Mouse (Mus musculus) hindbrain, embryonic 15.5 days (tissue): ENCODE results near the gene Nubp2. TPM values are rescaled to one million over a fixed set of nuclear protein-coding genes. Genes with fewer than 3 reads are reported as not detected.
A peak's percentile ranks its signal among the peaks of the same experiment; 100 is the strongest.

ENCODE experiments used
- ATAC-seq: fragments of 200-750 bp; cut with Nextera tagmentation; 2 replicates; pipeline ENCODE4 v1.8.0; 2017; ENCODE audit warnings: low read depth, moderate number of reproducible peaks, moderate TSS enrichment; ENCODE audit not compliant: low FRiP score
- H3K27ac ChIP-seq: fragments of 300-500 bp; sonication (generic); replicated peaks from 2 replicates; pipeline ENCODE4 v1.5.1; 2015; ENCODE audit warnings: mild to moderate bottlenecking, inconsistent platforms
- H3K27me3 ChIP-seq: fragments of 300-500 bp; sonication (generic); 2 replicates; pipeline ENCODE4 v1.6.1; 2015; ENCODE audit warnings: control low read depth, inconsistent platforms
- H3K36me3 ChIP-seq: fragments of 300-500 bp; sonication (generic); 2 replicates; pipeline ENCODE4 v1.6.1; 2015; ENCODE audit warnings: control low read depth, inconsistent platforms
- H3K4me1 ChIP-seq: fragments of 300-500 bp; sonication (generic); replicated peaks from 2 replicates; pipeline ENCODE4 v1.6.1; 2015; ENCODE audit warnings: control low read depth, inconsistent platforms
- H3K4me2 ChIP-seq: fragments of 300-500 bp; sonication (generic); 2 replicates; pipeline ENCODE4 v1.6.1; 2015; ENCODE audit warnings: moderate library complexity, mild to moderate bottlenecking, inconsistent platforms
- H3K4me3 ChIP-seq: fragments of 300-500 bp; sonication (generic); 2 replicates; pipeline ENCODE4 v1.5.1; 2015; ENCODE audit warnings: mild to moderate bottlenecking, inconsistent platforms
- H3K9ac ChIP-seq: fragments of 300-500 bp; sonication (generic); 2 replicates; pipeline ENCODE4 v1.6.1; 2015; ENCODE audit warnings: inconsistent platforms
- H3K9me3 ChIP-seq: fragments of 300-500 bp; sonication (generic); 2 replicates; pipeline ENCODE4 v1.6.1; 2016; ENCODE audit warnings: control low read depth, inconsistent platforms
- WGBS: fragments of 180-500 bp; shearing (Covaris S2); methylation state at CpG from one replicate; pipeline ENCODE4 v1.1.7; 2015; 5-methylcytosine and 5-hydroxymethylcytosine counted together
- polyA plus RNA-seq: library from polyadenylated mRNA; unstranded; fragments of >200 nt; fragmentation: Nextera tagmentation; extraction: Ambion mirVana; gene quantifications from 2 replicates; pipeline ENCODE4 v1.2.1, GENCODE M21; 2015

The Nubp2 gene
- polyA plus RNA-seq, 1 experiment from 2014 or later = 65.2 TPM

DNA sequence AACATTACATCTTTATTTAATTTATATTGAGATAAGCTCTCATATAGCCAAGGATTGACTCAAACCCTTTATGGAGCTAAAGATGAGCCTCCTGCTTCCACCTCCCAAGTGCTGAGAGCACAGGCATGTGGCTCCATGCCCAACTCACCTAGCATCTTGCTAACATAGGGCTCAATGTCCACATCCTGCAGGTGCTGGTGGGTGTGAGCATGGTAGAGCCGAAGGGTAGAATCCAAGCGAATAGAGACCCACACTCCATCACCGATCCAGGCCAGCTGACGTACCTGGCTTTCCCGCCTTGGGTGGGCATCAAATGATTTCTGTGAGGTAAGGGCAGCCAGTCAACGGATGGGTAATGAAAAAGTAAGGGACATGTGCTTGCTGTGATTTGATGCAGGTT, 13.9 kb upstream of the Nubp2 start:
- peaks cover 73% of the 10 kb centered on the region for H3K36me3 ChIP-seq
- H3K4me1 ChIP-seq = peaks cover 29% of the 10 kb centered on the region
- H3K4me3 ChIP-seq = no peak overlapping the region
- no peak overlapping the region for H3K9ac ChIP-seq
- no peaks in the 10 kb centered on the region for H3K27me3 ChIP-seq
- no peak overlapping the region for H3K4me2 ChIP-seq
- no peak for ATAC-seq
- no peak overlapping the region for H3K27ac ChIP-seq
- 94% methylated on average over 6 of the region's 6 CpGs for WGBS
- no peaks in the 10 kb centered on the region for H3K9me3 ChIP-seq

DNA sequence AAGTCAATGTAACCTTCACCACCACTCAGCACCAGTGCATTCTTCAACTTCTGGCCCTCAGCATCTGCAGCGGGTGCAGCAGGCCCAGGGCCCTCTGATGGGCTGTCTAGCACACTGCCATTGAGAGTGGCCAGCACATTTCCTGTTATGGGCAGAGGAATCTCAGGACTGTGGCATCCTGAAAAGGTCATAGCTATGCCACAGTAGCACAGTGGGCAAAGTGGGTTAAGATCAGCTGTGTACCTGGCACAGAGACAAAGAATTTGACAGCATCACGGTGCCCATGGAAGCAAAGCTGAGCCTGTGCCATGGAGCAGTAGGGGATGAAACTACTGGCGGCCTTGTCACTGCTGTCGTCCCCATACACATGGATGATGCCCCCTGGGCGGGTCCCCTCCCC, 13.0 kb upstream of the Nubp2 start:
- Histone ChIP-seq H3K9ac (no peak overlapping the region), H3K4me3 (no peak overlapping the region), H3K4me1 (peaks cover 32% of the 10 kb centered on the region), H3K27ac (no peak overlapping the region), H3K27me3 (no peaks in the 10 kb centered on the region), H3K4me2 (no peak overlapping the region), H3K36me3 (peaks cover 64% of the 10 kb centered on the region), H3K9me3 (no peaks in the 10 kb centered on the region)
- 76% methylated on average over 5 of the region's 5 CpGs for WGBS
- ATAC-seq = no peak

DNA sequence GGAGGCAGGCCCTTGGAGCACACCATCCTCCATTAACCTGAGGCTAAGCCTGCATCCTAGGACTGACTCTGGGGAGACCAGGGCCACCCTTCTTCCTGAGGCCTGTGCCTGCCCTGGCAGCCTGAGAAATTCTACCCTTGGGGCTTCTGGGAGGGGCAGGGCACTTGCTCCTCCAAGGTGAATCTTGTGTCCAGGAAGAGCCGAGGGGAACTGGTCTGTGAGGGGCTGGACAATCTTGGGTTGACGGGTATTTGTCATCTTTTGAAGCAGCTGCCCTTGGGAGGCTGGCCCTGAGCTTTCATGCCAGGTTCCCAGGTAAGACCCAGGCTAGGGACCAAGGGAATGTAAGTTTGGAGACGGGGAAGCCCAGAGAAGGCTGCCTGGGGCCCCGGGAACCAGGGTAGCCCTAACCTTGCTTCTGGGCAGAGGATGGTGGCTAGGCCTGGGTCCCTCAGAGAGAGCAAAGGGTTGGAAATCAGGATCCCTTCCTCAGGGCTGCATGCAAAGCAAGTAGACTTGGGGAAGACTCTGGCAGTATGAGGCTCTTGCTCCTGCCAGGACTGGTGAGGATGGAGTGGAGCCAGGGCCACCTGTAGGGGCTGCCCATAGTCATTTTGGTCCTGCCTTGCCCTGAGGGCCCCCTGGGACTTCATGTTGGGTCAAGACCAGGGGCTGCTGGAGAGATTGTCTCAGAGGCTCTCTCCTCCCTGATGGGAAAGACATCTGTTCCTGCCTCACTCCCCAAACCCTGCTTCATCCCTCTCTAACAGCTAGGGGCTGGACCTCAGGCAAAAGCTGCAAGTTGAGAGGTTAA, 12.1 kb upstream of the Nubp2 start:
- Histone ChIP-seq H3K9ac (peak overlapping the region; percentile 87; the same call in 1 of the 2 replicates), H3K27me3 (no peaks in the 10 kb centered on the region), H3K4me2 (0 out of 2 replicates have a peak overlapping the region, but pooled peaks have one; percentile 97), H3K27ac (no peak overlapping the region), H3K4me3 (peak overlapping the region; percentile 82), H3K9me3 (no peaks in the 10 kb centered on the region), H3K4me1 (peaks cover 41% of the 10 kb centered on the region), H3K36me3 (peaks cover 60% of the 10 kb centered on the region)
- no peak for ATAC-seq
- WGBS = 78% methylated on average over 4 of the region's 4 CpGs

DNA sequence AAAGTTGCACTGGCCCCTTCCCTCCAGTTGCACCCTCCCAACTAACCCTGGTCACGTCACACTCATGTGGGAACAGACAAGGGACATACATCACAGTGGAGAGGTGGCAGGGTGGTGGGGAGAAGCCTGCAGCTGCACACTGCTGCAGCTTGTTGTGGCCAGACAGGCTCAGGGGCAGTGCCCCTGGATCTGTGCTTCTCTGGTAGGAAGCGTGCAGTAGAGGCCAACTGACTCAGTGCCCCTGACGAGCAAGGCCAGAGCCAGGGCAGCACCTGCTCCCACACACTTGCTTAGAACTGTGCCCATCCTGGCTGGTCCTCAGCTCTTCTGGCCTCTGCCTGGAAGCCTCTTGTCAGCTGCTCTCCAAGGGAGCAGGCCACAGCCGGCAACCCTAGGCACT, 11.5 kb upstream of the Nubp2 start:
- H3K27ac ChIP-seq = no peak overlapping the region
- H3K4me1 ChIP-seq = peaks cover 46% of the 10 kb centered on the region
- 72% methylated on average over 4 of the region's 4 CpGs for WGBS
- H3K4me3 ChIP-seq = peak overlapping the region; percentile 82
- H3K4me2 ChIP-seq = peak overlapping the region; percentile 97
- H3K27me3 ChIP-seq = no peaks in the 10 kb centered on the region
- peaks cover 60% of the 10 kb centered on the region for H3K36me3 ChIP-seq
- H3K9ac ChIP-seq = peak overlapping the region; percentile 87
- no peaks in the 10 kb centered on the region for H3K9me3 ChIP-seq
- no peak for ATAC-seq

DNA sequence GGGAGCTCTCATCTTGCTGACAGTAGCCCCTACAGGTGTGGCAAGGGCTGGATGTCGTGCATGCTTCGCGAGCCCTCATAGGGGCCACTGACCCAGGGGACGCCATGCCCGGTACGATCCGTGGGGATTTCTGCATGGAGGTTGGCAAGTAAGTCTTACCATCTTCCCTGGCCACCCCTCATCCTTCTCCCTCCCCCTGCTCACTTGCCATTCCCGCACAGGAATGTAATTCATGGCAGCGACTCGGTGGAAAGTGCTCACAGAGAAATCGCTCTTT, 10.8 kb upstream of the Nubp2 start:
- ATAC-seq = no peak
- Histone ChIP-seq H3K9me3 (no peaks in the 10 kb centered on the region), H3K27me3 (no peaks in the 10 kb centered on the region), H3K9ac (peak overlapping the region; percentile 87), H3K4me3 (peak overlapping the region; percentile 82), H3K4me1 (peaks cover 46% of the 10 kb centered on the region), H3K36me3 (peaks cover 61% of the 10 kb centered on the region), H3K4me2 (peak overlapping the region; percentile 97), H3K27ac (peak overlapping the region; percentile 79)
- WGBS = 25% methylated on average over 11 of the region's 11 CpGs

DNA sequence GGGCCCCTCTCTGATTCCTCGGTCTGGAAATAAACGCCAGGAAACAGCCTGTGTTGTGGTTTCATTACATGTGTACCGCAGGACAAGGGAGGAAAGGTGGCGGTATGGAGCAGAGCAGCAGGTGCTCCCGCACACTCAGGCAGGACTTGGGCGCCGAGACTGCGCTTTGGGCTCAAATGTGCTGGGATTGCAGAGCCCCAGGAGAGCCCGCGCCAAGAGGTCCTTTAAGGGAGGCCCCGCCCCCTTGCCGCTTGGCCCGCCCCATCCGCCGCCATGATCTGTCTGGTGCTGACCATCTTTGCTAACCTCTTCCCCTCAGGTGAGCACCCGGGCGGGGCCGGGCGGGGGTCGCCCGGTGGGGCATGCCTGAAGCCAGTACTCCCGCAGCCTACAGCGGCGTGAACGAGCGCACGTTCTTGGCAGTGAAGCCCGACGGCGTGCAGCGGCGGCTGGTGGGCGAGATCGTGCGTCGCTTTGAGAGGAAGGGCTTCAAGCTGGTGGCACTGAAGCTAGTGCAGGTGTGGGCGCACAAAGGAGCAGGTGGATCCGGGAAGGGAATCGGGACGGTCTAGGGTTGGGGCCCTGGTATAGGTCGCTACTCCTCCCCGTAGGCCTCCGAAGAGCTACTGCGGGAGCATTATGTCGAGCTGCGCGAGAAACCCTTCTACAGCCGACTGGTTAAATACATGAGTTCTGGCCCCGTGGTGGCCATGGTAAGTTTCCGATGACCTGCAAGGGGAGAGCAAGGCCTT, 10.3 kb upstream of the Nubp2 start, which contains the start of gene Nme3:
Nme3 (plus strand) TSS at position 260 of the 752 bp plus-strand sequence.
- WGBS = under 1% methylated on average over 50 of the region's 50 CpGs
- Histone ChIP-seq H3K4me1 (peaks cover 46% of the 10 kb centered on the region), H3K4me3 (peak within 1 kb of the TSS; percentile 82), H3K9ac (peak within 1 kb of the TSS; percentile 87), H3K36me3 (peaks cover 60% of the 10 kb centered on the region), H3K27ac (peak within 1 kb of the TSS; percentile 79), H3K27me3 (no peaks in the 10 kb centered on the region), H3K9me3 (no peaks in the 10 kb centered on the region), H3K4me2 (peak within 1 kb of the TSS; percentile 97)
- ATAC-seq = peak; percentile 74

DNA sequence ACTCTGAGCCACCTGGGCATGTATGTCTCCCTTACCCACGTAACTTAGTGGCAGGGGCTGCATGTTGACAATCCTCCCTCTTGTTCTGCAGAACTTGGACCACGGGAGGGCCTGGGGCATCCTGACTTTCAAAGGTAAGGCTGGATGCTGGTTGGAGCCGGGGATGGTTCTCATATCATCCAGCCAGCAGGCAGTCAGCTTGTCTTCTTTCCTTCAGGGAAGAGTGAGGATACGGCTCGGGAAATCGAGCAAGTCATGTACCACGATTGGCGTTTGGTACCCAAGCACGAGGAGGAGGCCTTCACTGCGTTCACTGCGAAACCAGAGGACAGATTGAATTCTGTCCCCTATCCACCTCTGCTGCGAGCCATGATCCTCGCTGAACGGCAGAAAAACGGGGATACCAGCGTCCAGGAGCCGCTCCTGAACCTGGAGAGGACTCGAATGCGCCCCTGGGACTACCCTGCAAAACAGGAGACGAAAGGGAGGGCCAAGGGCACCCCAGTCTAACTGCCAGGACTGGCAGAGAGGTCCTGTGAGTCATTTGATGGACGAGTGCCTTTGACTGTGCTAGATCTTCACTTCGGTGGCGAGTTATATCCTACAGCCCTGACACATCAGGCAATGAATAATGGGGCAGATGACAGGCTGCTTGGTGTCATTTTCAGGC, 9.6 kb upstream of the Nubp2 start:
- peak overlapping the region; percentile 97 for H3K4me2 ChIP-seq
- peak overlapping the region; percentile 87 for H3K9ac ChIP-seq
- no peaks in the 10 kb centered on the region for H3K9me3 ChIP-seq
- H3K27me3 ChIP-seq = no peaks in the 10 kb centered on the region
- H3K27ac ChIP-seq = peak overlapping the region; percentile 79
- H3K36me3 ChIP-seq = peaks cover 60% of the 10 kb centered on the region
- peaks cover 46% of the 10 kb centered on the region for H3K4me1 ChIP-seq
- no peak for ATAC-seq
- H3K4me3 ChIP-seq = peak overlapping the region; percentile 82
- 14% methylated on average over 23 of the region's 23 CpGs for WGBS

DNA sequence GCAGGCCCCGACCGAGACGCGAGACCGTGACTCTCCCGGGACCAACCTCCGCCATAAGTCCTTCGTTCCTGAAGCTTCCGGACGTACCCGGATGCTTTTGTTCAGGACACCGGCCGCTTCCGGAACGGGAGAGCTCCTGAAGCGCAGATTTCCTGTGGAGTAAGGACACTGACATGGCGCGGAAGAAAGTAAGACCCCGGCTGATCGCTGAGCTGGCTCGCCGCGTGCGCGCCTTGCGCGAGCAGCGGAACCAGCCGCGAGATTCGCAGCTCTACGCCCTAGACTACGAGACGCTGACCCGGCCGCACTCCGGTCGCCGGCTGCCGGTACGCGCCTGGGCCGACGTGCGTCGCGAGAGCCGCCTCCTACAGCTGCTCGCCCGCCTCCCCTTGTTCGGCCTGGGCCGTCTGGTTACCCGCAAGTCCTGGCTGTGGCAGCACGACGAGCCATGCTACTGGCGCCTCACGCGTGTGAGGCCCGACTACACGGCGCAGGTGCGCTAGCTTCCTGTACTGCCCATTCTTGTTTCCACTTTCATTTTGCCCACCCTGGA, 8.9 kb upstream of the Nubp2 start, which contains the start of the genes Eme2 and Mrps34:
Eme2 (minus strand) TSS at position 93 of the 553 bp plus-strand sequence.
Mrps34 (plus strand) TSS at position 122 of the 553 bp plus-strand sequence.
- Histone ChIP-seq H3K4me1 (peaks cover 46% of the 10 kb centered on the region), H3K27me3 (no peaks in the 10 kb centered on the region), H3K9ac (peak within 1 kb of the TSS; percentile 87), H3K36me3 (peaks cover 59% of the 10 kb centered on the region), H3K4me2 (peak within 1 kb of the TSS; percentile 97), H3K9me3 (no peaks in the 10 kb centered on the region), H3K27ac (peak within 1 kb of the TSS; percentile 79), H3K4me3 (peak within 1 kb of the TSS; percentile 82)
- ATAC-seq = peak; percentile 73
- 0% methylated on average over 62 of the region's 62 CpGs for whole genome bisulfite sequencing

DNA sequence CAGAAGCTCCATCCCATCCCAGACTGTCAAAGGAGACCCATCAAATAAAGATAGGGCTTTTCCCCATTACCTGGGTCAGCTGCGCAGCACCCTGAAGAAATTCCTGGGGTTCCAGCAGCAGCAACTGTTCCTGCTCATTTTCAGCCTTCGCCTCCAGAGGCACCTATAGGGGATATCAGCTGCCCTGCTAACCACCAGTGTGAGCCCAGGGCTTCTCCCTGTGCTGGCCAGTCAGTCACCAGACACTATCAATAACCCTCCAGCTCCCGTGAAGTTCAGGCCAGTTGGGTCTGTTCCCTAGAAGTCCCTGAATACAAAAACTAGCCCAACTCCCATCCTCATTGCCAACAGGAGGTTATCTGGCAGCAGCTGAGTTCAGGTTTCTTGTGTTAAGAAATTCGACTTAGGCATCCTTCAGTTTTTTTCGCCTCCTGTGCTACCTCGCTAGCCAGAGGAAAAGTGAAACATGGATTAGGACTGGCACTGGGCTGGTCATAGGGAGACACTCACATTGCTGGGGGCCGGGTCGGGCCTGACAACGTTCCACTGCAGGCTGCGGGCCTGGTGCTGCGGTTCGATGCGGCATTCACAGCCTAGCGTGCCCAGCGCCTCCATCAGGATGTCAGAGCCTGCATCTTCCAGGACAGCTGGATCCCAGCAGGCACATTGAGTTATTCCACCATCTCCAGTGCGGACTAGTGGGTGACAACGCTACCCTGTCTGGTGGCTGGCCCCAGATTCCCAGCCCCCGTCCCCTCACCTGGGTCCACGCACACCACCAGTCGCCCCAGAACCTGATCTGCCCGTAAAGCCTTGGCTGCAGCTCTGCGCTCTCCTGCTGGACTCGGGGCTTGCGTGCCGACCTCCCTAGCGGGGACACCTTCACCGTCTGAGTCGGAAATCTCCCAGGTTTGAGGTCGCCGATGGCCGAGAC, 8.2 kb upstream of the Nubp2 start:
- Histone ChIP-seq H3K27me3 (no peaks in the 10 kb centered on the region), H3K9ac (peak overlapping the region; percentile 87), H3K4me3 (peak overlapping the region; percentile 82), H3K4me2 (peak overlapping the region; percentile 97), H3K36me3 (peaks cover 56% of the 10 kb centered on the region), H3K9me3 (no peaks in the 10 kb centered on the region), H3K27ac (peak overlapping the region; percentile 79), H3K4me1 (peaks cover 46% of the 10 kb centered on the region)
- WGBS = 12% methylated on average over 31 of the region's 31 CpGs
- ATAC-seq = peak; percentile 23

DNA sequence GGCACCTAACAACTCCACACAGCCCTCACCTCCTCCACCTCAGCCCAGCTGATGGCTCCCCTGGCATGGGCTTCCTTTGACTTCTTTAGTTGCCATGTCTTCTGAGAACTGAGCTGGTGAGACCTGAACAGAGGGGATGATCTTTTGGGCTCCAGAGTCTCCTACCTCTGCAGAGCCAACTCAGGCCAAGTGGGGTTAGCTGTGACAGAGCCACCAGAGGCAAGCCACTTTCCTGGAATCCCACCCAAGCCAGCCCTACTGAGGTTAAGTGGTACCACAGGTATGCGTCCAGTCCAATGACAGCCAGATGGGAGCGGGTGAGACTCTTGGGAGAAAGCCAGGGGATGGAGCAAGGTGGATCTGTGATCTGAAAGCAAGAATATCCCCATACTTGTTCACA, 7.1 kb upstream of the Nubp2 start:
- no peaks in the 10 kb centered on the region for H3K9me3 ChIP-seq
- H3K4me1 ChIP-seq = peaks cover 51% of the 10 kb centered on the region
- ATAC-seq = no peak
- peaks cover 46% of the 10 kb centered on the region for H3K36me3 ChIP-seq
- no peaks in the 10 kb centered on the region for H3K27me3 ChIP-seq
- no peak overlapping the region for H3K27ac ChIP-seq
- peak overlapping the region; percentile 82; the same call in 1 of the 2 replicates for H3K4me3 ChIP-seq
- no peak overlapping the region; the same call in 1 of the 2 replicates for H3K4me2 ChIP-seq
- 96% methylated on average over 2 of the region's 2 CpGs for WGBS
- no peak overlapping the region for H3K9ac ChIP-seq

DNA sequence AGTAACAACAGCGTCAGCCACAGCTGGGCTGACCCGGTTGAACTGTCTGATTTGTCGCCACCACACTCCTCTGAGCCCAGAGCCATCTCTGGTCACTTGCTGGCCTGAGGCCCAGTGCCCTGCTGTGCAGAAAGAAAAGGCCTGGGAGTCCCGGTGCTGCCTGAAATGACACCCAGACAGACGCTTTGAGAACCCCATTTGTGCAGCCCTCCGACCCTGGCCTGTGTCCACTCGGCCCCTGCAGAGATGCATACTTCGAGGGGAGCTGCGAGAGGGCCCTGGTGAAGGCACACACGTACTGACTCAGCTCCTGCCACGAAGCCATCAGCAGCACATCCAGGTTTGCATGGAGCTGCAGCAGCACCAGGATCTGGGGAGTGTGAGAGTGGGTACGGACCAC, 6.6 kb upstream of the Nubp2 start:
- H3K27me3 ChIP-seq = no peaks in the 10 kb centered on the region
- no peak overlapping the region for H3K4me2 ChIP-seq
- no peak for ATAC-seq
- H3K27ac ChIP-seq = no peak overlapping the region
- peaks cover 42% of the 10 kb centered on the region for H3K36me3 ChIP-seq
- WGBS = 89% methylated on average over 12 of the region's 12 CpGs
- peaks cover 51% of the 10 kb centered on the region for H3K4me1 ChIP-seq
- no peak overlapping the region for H3K9ac ChIP-seq
- H3K9me3 ChIP-seq = no peaks in the 10 kb centered on the region
- no peak overlapping the region for H3K4me3 ChIP-seq
